Mouse (Mus musculus) lung, postnatal 0 days (tissue): ENCODE data around the gene Smc1a.

Experiments used
- CTCF ChIP-seq: IDR thresholded peaks from 2 replicates; pipeline ENCODE4 v1.5.1; 2016; ENCODE audit warnings: antibody characterized with exemption, mild to moderate bottlenecking
- EP300 ChIP-seq: IDR thresholded peaks from 2 replicates; pipeline ENCODE4 v1.6.1; 2016; ENCODE audit warnings: antibody characterized with exemption, mild to moderate bottlenecking, control low read depth

DNA sequence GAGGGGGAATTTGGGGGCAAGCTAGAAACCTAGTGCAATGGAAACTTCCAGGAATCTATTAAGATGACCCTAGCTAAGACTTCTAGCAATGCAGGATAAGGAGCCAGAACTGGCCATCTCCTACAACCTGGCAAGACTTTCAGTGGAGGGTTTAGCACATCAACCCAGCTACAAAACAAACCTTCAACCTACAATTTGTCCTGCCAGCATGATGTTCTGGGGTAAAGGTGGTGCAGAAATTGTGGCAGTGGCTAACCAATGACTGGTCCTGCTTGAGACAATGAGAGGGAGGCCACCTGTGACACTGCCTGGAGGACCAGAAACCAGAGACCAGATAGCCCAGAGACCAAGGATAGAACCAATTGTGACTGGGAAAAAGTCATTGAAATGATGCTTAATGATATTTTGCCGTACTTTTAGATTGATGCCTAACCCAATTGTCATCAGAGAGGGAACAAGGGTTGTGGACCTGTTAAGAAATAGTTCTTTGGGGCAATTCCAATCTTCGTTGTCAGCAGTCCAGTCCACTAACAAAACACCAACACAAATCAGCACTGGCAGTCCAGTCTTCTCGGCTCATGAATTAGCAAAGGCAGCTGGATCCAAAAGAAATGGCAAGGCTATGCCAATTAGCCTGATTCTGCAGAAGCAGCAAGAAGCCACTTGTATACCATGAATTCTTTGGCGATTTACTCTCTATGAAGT lies 17.1 kb upstream of the Smc1a start:
- no peak for TF ChIP-seq CTCF
- no peak for TF ChIP-seq EP300
